10 mouse cellular contexts compared by ENCODE assay signal in genomic region chr12:84907024-84907626, GRCm38 (mm10). TPM values are rescaled to one million over a fixed set of nuclear protein-coding genes. Genes with fewer than 3 reads are reported as not detected.
DNase-seq lines count a peak whose midpoint lies in the region; ATAC-seq lines count a peak whose summit lies in the region.
"Had no signal": no experiment of that assay in that cellular context is flagged by ENCODE, and none has a peak within 500 bp of the region (broad histone marks: within the 10 kb centered on the region; RNA-seq: fewer than 3 reads in every experiment).

No protein-coding gene starts in this region.

- no peaks in the 10 kb centered on the region for H3K36me3 ChIP-seq in forebrain, embryonic 13.5 days (ENCODE audit: poor library complexity, severe bottlenecking)
- no peaks in the 10 kb centered on the region for H3K36me3 ChIP-seq in forebrain, embryonic 11.5 days (ENCODE audit: control insufficient read depth, insufficient read depth, low read length)
- H3K36me3 ChIP-seq in embryonic facial prominence, embryonic 15.5 days: no peaks in the 10 kb centered on the region
- no peaks in the 10 kb centered on the region for H3K36me3 ChIP-seq in midbrain, embryonic 15.5 days (replicated peaks)

- intact Hi-C loops in heart, postnatal 14 days (cut with DNase I): no loop called here

- H3K4me2 ChIP-seq in forebrain, embryonic 13.5 days: no peak overlapping the region
- H3K4me2 ChIP-seq in forebrain, embryonic 11.5 days (ENCODE audit: low read depth, low read length, severe bottlenecking): no peak overlapping the region
- no peak overlapping the region for H3K4me2 ChIP-seq in embryonic facial prominence, embryonic 15.5 days (replicated peaks)
- no peak overlapping the region for H3K4me2 ChIP-seq in midbrain, embryonic 15.5 days

- WGBS in forebrain, embryonic 13.5 days: 74% methylated on average over 12 of the region's 12 CpGs
- WGBS in forebrain, embryonic 11.5 days: 75% methylated on average over 12 of the region's 12 CpGs
- 25% methylated on average over 12 of the region's 12 CpGs for WGBS in embryonic facial prominence, embryonic 15.5 days
- 59% methylated on average over 12 of the region's 12 CpGs for WGBS in midbrain, embryonic 15.5 days

- peak; percentile 36; the same call in 1 of the 2 replicates for ATAC-seq in forebrain, embryonic 13.5 days
- ATAC-seq in forebrain, embryonic 11.5 days (replicated peaks; ENCODE audit: low FRiP score): no peak
- peak; percentile 65; the same call in 1 of the 2 replicates for ATAC-seq in embryonic facial prominence, embryonic 15.5 days (ENCODE audit: insufficient number of reproducible peaks, low FRiP score, low TSS enrichment, low read depth)
- ATAC-seq in midbrain, embryonic 15.5 days (replicated peaks): peak; percentile 37; the same call in 1 of the 2 replicates

- H3K27ac ChIP-seq in forebrain, embryonic 13.5 days: no peak overlapping the region
- no peak overlapping the region for H3K27ac ChIP-seq in forebrain, embryonic 11.5 days (ENCODE audit: low read depth, low read length)
- H3K27ac ChIP-seq in embryonic facial prominence, embryonic 15.5 days (replicated peaks): peak overlapping the region; percentile 82
- H3K27ac ChIP-seq in midbrain, embryonic 15.5 days: no peak overlapping the region

- H3K9ac ChIP-seq in forebrain, embryonic 13.5 days: no peak overlapping the region
- H3K9ac ChIP-seq in forebrain, embryonic 11.5 days (ENCODE audit: low read length): no peak overlapping the region
- H3K9ac ChIP-seq in embryonic facial prominence, embryonic 15.5 days: no peak overlapping the region
- no peak overlapping the region for H3K9ac ChIP-seq in midbrain, embryonic 15.5 days

- no peak overlapping the region for H3K4me3 ChIP-seq in forebrain, embryonic 13.5 days
- H3K4me3 ChIP-seq in forebrain, embryonic 11.5 days (ENCODE audit: low read depth, low read length): no peak overlapping the region
- no peak overlapping the region for H3K4me3 ChIP-seq in embryonic facial prominence, embryonic 15.5 days (replicated peaks)
- no peak overlapping the region for H3K4me3 ChIP-seq in midbrain, embryonic 15.5 days

- no peak for DNase-seq in forebrain, embryonic 11.5 days (ENCODE audit: low spot score)
- DNase-seq in heart, postnatal 14 days: peak; percentile 32 to 38
- DNase-seq in urinary bladder, postnatal 25 days (ENCODE audit: low spot score): no peak
- DNase-seq in natural killer cell, adult 2 months (ENCODE audit: low spot score in 2 of 2): no peak
- no peak for DNase-seq in layer of hippocampus, adult 9-11 months
- DNase-seq: adrenal gland, adult 2 months; kidney, postnatal 25 days had no signal

- H3K9me3 ChIP-seq in forebrain, embryonic 13.5 days (replicated peaks): no peaks in the 10 kb centered on the region; the same call in 1 of the 2 replicates
- no peaks in the 10 kb centered on the region for H3K9me3 ChIP-seq in forebrain, embryonic 11.5 days (ENCODE audit: control insufficient read depth, low read length)
- no peaks in the 10 kb centered on the region for H3K9me3 ChIP-seq in embryonic facial prominence, embryonic 15.5 days (replicated peaks)
- no peaks in the 10 kb centered on the region for H3K9me3 ChIP-seq in midbrain, embryonic 15.5 days

- peaks cover 22% of the 10 kb centered on the region for H3K4me1 ChIP-seq in forebrain, embryonic 13.5 days
- no peaks in the 10 kb centered on the region for H3K4me1 ChIP-seq in forebrain, embryonic 11.5 days (replicated peaks; ENCODE audit: control insufficient read depth, insufficient read depth, low read length)
- peaks cover 22% of the 10 kb centered on the region for H3K4me1 ChIP-seq in embryonic facial prominence, embryonic 15.5 days
- H3K4me1 ChIP-seq in midbrain, embryonic 15.5 days: peaks cover 8% of the 10 kb centered on the region; the same call in 1 of the 2 replicates

- H3K27me3 ChIP-seq in forebrain, embryonic 13.5 days: no peaks in the 10 kb centered on the region
- H3K27me3 ChIP-seq in forebrain, embryonic 11.5 days (ENCODE audit: control insufficient read depth, insufficient read depth, low read length): no peaks in the 10 kb centered on the region
- H3K27me3 ChIP-seq in embryonic facial prominence, embryonic 15.5 days: no peaks in the 10 kb centered on the region
- no peaks in the 10 kb centered on the region for H3K27me3 ChIP-seq in midbrain, embryonic 15.5 days (replicated peaks)

RNA-seq across cellular contexts. Expression of gene Ltbp2, which starts 30.8 kb away (rescaled TPM):
- 0.13 TPM in 1 of 2 replicates, not detected in the other for polyA plus RNA-seq in forebrain, embryonic 13.5 days (2015; fragmentation: Nextera tagmentation; extraction: Ambion mirVana)
- polyA plus RNA-seq in forebrain, embryonic 11.5 days (2014; fragmentation: Nextera tagmentation; extraction: Ambion mirVana): 0.65 TPM in 1 of 2 replicates, not detected in the other
- 11.9 and 12.0 TPM in 2 replicates for polyA plus RNA-seq in embryonic facial prominence, embryonic 15.5 days (2015; fragmentation: Nextera tagmentation; extraction: Ambion mirVana)
- 1 to 10 TPM; 1.2 to 2.3 TPM for total RNA-seq in heart, postnatal 14 days (2021)
- polyA plus RNA-seq in midbrain, embryonic 15.5 days (2015; fragmentation: Nextera tagmentation; extraction: Ambion mirVana): 0.25 and 0.32 TPM in 2 replicates

Comparison
In these comparisons a context has a peak if more than half of its experiments do, and no peak if none do; other contexts are left out.
1. DNase-seq: peak in heart, postnatal 14 days (2 of 2); none in forebrain, embryonic 11.5 days (single experiment), urinary bladder, postnatal 25 days (single experiment), natural killer cell, adult 2 months (0 of 2) and layer of hippocampus, adult 9-11 months (single experiment).